Mouse (Mus musculus): Measurements from ENCODE around the gene Atp2a3.

Gene Atp2a3

GRCm38 (mm10) chr11:73001029-73001428 is 40.1 kb downstream of the Atp2a3 start:
- DNase-seq (ENCODE audit: low read depth, low spot score) = peak; percentile 74

GRCm38 (mm10) chr11:73006377-73006776 is 45.4 kb downstream of the Atp2a3 start:
- DNase-seq (ENCODE audit: low read depth, low spot score) = peak; percentile 83

GRCm38 (mm10) chr11:73007113-73007512 is 46.1 kb downstream of the Atp2a3 start:
- no peak for DNase-seq (ENCODE audit: low read depth, low spot score)

GRCm38 (mm10) chr11:73007698-73008481 is 46.9 kb downstream of the Atp2a3 start:
- DNase-seq (ENCODE audit: low read depth, low spot score) = peak; percentile 59

GRCm38 (mm10) chr11:73008826-73009225 is 47.9 kb downstream of the Atp2a3 start:
- no peak for DNase-seq (ENCODE audit: low read depth, low spot score)

- no peak for DNase-seq (ENCODE audit: low read depth, low spot score)
Observed at GRCm38 (mm10) chr11:73009531-73010274, 48.7 kb downstream of the Atp2a3 start.

- no peak for DNase-seq (ENCODE audit: low read depth, low spot score)
Observed at GRCm38 (mm10) chr11:73013981-73014380, 53.0 kb downstream of the Atp2a3 start.

GRCm38 (mm10) chr11:73014831-73015344 is 53.9 kb downstream of the Atp2a3 start:
- DNase-seq (ENCODE audit: low read depth, low spot score) = no peak

- no peak for DNase-seq (ENCODE audit: low read depth, low spot score)
Observed at GRCm38 (mm10) chr11:73015391-73016102, 54.6 kb downstream of the Atp2a3 start.

- DNase-seq (ENCODE audit: low read depth, low spot score) = no peak
Observed at GRCm38 (mm10) chr11:73016103-73016420, 55.1 kb downstream of the Atp2a3 start.

- peak; percentile 94 for DNase-seq (ENCODE audit: low read depth, low spot score)
Observed at GRCm38 (mm10) chr11:73018471-73019146, 57.6 kb downstream of the Atp2a3 start, which contains the start of gene Camkk1. TSS of gene Camkk1 (plus strand) at chr11:73019008.

GRCm38 (mm10) chr11:73019147-73019795 is 58.3 kb downstream of the Atp2a3 start:
- DNase-seq (ENCODE audit: low read depth, low spot score) = peak; percentile 65

- DNase-seq (ENCODE audit: low read depth, low spot score) = no peak
Observed at GRCm38 (mm10) chr11:73020953-73021800, 60.2 kb downstream of the Atp2a3 start.

- DNase-seq (ENCODE audit: low read depth, low spot score) = no peak
Observed at GRCm38 (mm10) chr11:73023099-73023498, 62.1 kb downstream of the Atp2a3 start.

- no peak for DNase-seq (ENCODE audit: low read depth, low spot score)
Observed at GRCm38 (mm10) chr11:73023827-73024226, 62.9 kb downstream of the Atp2a3 start.

GRCm38 (mm10) chr11:73024236-73024904 is 63.4 kb downstream of the Atp2a3 start:
- no peak for DNase-seq (ENCODE audit: low read depth, low spot score)

- DNase-seq (ENCODE audit: low read depth, low spot score) = peak; percentile 85
Observed at GRCm38 (mm10) chr11:73026961-73027360, 66.0 kb downstream of the Atp2a3 start.

- peak; percentile 89 for DNase-seq (ENCODE audit: low read depth, low spot score)
Observed at GRCm38 (mm10) chr11:73030821-73031498, 70.0 kb downstream of the Atp2a3 start.

GRCm38 (mm10) chr11:73031536-73031935 is 70.6 kb downstream of the Atp2a3 start:
- DNase-seq (ENCODE audit: low read depth, low spot score) = no peak

All from R1 (cell line).